Mouse (Mus musculus): ENCODE results near the gene Pskh1.

Gene Pskh1

DNA sequence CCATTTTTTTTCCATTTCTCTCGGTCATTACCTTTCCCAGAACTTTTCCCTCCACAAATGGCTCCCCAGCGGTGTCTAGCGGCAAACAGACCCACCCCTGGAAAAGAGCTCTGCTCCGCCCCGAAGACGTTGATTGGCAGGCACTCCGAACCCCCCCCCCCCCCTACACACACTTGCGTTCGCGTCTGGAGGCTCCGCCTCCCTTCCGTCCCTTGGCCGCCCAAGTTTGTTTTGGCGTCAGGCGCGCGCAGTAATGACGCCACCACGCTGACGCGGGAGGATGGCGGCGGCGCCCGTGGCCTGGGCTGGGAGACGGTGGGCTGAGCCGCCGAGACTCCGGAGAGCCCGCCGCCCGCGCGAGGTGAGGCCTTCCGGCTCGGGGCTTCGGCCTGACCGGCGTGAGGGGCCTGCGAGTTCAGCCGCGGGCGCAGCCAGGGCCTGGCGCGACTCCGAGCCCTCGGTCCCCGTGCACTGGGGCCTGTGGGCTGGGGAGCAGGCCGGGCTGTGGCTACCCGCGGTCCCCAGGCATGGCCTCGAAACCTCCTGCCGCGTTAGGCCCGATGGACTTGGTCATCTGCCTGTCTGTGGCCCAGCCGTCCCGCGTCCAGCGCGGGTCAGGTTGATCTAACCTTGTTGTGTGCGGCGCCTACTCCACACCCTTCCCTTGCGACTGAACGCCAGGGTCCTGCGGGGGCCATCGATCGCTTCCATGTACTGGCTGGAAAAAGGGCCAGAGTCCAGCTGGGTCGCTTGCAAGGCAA lies at the start of gene Pskh1:
Gene Pskh1 (plus strand): TSS at position 262 of the 761 bp plus-strand sequence.
- peak; percentile 88 for DNase-seq (ENCODE audit: low spot score)

DNA sequence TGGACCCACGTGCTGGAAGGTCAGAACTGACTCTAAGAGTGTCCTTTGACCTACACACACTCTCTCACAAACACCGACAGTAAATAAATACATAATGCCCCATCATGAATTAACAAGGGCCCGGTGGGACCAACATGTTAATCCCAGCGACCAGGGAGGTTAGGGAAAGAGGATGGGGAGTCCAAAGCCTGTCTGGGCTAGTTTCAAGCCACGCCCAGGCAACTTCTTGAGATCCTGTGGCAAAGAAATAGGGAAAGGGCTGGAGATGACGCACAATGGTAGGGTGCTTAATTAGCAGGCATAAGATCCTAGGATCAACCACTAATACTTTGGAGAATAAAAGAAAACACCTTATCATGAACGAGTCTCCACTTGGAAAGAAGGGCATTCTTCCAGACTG lies 49.6 kb upstream of the Pskh1 start:
- DNase-seq (ENCODE audit: low spot score), result no peak

DNA sequence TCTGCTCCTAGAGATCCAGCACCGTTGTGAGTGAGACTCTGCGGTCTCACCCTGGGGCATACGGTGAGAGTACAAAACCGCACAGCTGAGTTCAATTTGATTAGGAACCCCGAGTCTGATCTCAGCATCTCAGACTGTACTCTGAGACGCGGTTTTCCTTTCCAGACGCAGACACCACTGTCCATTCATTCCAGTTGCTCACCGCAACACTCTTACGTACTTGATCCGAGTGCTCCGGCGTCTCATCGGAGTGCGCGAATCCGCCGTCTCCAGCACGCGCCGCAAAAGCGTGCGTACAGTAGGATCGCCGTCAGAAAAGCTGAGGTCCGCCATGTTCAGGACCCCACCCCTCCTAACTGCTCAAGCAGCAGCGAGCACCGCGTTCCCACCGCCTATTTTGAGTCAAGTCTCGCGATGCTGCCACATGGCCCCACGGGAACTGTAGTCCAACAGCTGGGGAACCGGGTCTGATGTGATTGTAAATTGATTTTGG lies 48.5 kb upstream of the Pskh1 start:
- DNase-seq (ENCODE audit: low spot score), result peak; percentile 85

DNA sequence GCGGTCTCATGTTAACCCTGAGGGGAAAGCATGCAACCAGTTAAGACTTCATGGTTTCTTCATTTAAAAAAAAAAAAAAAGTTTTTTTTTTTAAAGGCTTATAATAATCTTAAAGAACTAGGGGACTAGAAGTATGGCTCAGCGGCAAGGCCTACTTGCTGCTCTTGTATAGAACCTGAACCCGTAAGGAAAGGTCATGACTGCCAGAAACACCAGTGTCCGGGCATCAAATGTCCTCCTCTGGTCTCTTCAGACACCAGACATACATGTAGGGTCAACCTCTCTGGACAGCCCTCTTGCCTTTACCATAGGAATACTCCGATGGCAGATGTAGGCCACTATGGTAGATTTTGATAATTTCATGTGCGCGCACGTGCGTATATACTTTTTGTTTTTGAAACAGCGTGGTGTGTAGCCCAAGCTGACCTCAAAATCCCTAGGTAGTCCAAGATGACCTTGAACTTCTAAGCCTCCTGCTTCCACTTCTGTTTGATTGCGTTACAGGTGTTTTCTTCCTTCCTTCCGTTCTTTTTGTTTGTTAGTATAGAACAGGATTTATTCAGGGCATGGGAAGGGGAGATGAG lies 48.0 kb upstream of the Pskh1 start:
- no peak for DNase-seq (ENCODE audit: low spot score)

DNA sequence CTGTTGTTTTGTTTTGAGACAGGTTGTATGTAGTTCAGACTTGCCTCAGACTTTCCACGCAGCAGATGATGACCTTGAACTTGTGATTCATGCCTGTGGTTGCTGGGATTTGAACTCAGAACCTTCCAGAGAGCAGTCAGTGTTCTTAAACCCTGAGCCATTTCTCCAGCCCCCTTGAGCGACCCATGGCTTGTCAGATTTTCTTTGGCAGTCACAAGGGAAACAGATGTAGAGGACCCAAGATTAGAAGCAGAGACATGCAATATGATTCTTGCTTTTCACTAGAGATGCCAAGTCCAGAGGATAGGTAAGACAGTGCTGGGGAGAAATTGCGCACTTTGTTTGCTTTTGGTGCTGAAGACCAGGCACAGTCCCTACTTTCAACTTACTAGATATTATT lies 47.1 kb upstream of the Pskh1 start, which contains the start of gene Cenpt:
Gene Cenpt (minus strand): TSS at position 101 of the 400 bp plus-strand sequence.
- no peak for DNase-seq (ENCODE audit: low spot score)

DNA sequence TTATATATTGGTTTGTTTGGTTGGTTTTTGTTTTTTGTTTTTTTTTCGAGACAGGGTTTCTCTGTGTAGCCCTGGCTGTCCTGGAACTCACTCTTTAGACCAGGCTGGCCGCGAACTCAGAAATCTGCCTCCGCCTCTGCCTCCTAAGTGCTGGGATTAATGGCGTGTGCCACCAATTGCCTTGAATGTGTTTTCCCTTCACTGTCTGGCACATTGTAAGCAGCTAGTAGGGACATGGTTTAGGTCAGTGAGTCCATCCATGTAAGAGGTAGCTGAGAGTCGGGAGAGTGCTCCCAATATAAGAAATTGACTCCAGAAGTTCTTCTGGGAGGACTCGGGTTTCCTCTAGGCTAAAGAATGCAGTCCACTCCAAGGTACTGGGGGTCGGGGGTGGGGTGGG lies 45.9 kb upstream of the Pskh1 start:
- DNase-seq (ENCODE audit: low spot score), result no peak

DNA sequence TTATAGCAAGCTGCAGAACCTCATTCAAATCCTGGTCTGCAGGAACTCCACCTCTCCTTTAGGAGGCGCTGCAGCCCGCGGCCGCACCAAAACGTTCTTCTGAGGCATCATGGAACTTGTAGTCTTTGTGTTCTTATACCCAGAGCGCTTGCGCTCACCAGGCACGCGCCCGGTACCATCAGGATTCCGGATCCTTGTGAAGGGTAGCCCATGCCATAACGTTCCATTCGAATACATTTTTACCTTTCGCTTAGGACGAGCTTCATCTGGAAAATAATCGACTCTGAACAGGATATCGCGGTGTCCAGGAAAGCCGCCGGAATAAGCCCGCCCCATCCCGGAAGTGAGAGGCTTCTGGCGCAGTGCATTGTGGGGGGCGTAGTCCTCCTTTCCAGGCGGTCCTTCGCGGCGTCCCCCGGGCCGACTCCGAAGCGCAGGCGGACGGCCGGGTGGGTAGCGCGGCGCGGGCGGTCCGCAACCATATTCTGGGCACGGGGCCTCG lies 45.5 kb upstream of the Pskh1 start, which contains the start of gene Thap11:
Gene Thap11 (plus strand): TSS at position 418 of the 502 bp plus-strand sequence.
- DNase-seq (ENCODE audit: low spot score), result peak; percentile 92

DNA sequence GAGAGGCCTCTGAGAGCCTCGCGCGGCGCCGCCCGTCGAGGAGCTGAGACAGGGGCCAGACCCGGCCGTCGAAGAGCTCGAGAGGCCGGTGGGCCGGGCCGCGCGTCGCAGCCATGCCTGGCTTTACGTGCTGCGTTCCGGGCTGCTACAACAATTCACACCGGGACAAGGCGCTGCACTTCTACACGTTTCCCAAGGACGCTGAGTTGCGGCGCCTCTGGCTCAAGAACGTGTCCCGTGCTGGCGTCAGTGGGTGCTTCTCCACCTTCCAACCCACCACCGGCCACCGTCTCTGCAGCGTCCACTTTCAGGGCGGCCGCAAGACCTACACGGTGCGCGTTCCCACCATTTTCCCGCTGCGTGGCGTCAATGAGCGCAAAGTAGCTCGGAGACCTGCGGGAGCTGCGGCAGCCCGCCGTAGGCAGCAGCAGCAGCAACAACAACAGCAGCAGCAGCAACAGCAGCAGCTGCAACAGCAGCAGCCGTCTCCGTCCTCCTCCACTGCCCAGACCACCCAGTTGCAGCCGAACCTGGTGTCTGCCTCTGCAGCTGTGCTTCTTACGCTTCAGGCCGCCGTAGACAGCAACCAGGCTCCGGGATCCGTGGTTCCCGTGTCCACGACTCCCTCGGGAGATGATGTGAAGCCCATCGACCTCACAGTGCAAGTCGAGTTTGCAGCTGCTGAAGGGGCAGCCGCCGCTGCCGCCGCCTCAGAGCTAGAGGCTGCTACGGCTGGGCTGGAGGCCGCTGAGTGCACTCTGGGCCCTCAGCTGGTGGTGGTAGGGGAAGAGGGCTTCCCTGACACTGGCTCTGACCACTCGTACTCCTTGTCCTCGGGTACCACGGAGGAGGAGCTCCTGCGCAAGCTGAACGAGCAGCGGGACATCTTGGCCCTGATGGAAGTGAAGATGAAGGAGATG lies 44.7 kb upstream of the Pskh1 start:
- no peak for DNase-seq (ENCODE audit: low spot score)

DNA sequence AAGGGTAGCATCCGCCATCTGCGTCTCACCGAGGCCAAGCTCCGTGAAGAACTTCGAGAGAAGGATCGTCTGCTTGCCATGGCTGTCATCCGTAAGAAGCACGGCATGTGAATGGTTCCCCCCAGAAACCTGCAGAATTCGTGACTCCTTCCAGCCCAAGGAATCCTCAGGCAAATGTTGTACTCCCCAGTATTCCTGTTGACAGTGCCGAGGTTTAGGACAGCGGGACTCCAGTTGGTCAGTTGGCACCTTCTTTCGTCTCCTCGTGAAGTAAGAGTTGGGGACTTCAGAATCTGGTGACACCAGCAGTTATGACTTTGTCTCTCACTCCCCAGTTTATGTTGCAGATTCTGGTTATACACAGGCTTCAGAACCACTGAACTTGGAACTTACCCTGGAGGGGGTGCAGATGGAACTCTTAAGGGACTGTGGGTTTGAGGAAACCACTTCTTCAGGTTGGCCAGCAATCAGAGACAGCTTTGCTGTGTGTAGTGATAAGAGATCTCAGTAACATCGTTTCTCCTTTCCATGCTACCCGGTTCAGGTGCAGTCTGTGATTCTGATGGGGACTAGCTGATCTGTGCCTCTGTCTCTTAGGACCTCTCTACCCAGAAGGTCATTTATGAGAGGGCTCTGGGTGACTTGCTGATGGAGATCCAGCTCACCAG lies 43.9 kb upstream of the Pskh1 start:
- DNase-seq (ENCODE audit: low spot score), result no peak

DNA sequence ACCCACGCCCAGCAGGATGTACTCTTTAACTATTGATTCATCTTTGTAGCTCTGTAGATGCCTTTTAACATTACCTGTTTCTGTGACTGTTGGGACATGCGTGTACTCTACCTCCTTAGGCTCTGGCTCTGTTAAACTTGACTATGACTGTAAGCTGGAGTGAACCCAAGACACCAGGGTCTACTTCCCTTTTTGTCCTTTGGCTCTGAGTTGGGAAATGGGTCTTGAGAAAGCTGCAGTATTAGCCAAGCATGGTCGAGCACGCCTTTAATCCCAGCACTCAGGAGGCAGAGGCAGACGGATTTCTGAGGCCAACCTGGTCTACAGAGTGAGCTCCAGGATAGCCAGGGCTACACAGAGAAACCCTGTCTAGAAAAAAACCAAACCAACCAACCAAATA lies 41.7 kb upstream of the Pskh1 start:
- DNase-seq (ENCODE audit: low spot score), result no peak

DNA sequence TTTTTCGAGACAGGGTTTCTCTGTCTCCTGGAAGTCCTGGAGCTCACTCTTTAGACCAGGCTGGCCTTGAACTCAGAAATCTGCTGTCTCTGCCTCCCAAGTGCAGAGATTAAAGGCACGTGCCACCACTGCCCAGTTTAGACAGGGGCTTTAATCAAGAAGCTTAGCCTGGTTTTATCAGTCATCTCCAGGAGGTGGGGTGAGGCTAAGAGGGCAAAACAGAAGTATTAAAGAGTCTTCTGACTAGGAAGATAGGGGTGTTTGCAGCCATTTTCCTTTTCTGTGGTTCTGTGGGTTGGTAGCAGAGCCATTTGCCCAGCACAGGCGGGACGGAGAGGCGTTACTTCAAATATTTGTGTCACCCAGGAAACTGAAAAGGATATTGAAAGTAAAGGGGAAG lies 40.9 kb upstream of the Pskh1 start:
- DNase-seq (ENCODE audit: low spot score), result peak; percentile 81

DNA sequence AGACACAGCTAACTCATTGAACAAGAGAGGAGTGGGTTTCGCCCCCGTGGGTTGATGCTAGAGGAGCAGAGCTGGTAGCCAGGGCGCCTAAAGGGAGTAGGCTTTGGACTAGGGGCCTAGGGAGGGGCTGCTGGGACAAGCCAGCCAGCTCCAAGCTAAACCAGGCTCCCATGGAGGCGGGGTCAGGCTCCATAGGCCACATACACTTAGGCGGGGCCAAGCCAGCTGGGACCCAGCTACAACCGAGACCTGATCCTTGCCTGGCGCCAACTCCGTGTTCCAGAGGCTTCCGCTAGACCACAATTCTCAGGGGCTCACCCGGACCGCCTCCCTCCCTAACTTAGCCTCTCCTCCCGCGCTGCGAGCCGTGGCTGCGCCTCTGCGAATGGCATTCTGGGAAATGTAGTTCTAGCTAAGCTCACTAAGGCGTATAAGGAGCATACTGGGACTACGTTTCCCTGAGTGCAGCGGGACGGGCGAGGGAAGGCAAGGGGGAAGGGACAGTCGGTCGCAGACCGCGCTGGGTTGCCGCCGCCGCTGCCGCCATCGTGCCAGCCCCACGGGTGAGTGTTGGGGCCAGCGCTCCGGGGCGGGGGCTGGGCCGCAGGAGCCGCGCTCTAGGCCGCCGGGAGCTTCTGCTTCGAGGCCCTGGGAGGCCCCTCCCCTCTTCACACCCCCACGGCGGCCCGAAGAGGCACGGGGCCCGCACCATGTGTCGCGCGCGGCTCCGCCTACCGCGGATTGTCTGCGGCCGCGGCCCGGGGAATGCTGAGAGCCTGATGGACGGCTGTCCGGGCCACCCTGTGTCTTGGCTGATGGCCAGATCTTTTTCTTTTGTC lies 39.9 kb upstream of the Pskh1 start, which contains the start of gene Nutf2:
Gene Nutf2 (plus strand): TSS at position 438 of the 839 bp plus-strand sequence.
- peak; percentile 96 for DNase-seq (ENCODE audit: low spot score)

DNA sequence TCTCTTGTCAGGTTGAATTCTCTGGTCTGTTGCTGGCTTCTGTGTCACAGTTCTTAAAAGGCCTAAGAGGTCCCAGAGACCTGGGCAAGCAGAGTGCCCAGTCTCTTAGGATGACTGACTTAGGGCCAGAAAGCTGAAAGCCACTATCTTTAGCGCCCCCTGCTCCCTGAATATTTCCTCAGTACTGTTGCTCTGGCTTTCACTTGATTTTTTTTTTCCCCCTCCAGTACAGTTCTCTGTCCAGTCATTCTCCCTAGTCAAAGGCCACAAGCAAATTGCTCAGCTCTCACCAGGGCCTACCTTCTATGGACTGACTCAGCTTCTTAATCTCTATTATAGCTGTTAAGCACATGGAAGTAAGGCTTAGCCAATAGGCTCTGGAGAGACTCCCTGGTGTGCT lies 38.3 kb upstream of the Pskh1 start:
- DNase-seq (ENCODE audit: low spot score), result no peak

DNA sequence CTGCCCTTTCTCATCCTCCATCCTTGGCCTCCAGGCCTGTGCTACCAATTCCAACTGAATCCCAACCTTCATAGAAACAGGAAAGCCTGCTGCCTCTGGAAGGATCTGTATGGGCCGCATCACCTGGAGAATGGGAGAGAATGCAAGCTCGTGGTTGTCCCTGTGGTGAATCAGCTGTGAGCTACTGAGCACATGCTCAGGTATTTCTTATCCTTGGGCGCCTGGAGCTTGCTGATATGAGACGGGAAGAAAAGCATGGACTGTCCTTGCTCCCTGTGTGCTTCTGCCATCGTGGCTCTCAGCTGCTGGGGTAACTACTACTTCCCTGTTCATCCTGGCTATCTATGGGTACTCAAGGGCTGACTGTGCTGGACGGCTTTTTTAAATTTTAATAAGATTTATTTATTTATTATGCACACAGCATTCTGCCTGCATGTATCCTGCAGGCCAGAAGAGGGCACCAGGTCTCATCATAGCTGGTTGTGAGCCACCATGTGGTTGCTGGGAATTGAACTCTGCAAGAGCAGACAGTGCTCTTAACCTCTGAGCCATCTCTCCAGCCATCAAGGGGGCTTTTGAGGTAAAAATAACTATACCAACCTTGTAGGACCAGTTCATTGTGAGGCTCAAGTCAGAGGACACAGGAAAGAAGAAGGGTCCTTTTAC lies 33.7 kb upstream of the Pskh1 start:
- no peak for DNase-seq (ENCODE audit: low spot score)

DNA sequence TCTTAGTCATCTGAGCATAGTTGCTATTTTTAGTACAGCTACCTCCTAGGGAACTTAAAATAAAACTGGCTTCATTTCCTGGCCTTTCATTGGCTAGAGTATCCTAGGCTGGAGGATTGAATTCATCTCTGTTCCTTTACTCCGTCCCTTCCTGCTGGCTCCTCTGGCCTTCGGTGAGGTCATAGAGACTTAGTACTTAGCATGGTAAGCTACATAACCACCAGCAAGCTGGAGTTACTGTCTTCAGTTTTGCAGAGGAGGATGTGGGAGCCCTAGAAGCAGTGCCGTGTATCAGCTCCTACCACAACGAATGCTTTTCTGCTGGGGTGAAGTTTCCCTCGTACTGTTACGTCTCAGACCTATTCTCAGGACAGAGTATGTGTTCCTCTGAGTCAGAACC lies 25.9 kb upstream of the Pskh1 start:
- DNase-seq (ENCODE audit: low spot score), result no peak

DNA sequence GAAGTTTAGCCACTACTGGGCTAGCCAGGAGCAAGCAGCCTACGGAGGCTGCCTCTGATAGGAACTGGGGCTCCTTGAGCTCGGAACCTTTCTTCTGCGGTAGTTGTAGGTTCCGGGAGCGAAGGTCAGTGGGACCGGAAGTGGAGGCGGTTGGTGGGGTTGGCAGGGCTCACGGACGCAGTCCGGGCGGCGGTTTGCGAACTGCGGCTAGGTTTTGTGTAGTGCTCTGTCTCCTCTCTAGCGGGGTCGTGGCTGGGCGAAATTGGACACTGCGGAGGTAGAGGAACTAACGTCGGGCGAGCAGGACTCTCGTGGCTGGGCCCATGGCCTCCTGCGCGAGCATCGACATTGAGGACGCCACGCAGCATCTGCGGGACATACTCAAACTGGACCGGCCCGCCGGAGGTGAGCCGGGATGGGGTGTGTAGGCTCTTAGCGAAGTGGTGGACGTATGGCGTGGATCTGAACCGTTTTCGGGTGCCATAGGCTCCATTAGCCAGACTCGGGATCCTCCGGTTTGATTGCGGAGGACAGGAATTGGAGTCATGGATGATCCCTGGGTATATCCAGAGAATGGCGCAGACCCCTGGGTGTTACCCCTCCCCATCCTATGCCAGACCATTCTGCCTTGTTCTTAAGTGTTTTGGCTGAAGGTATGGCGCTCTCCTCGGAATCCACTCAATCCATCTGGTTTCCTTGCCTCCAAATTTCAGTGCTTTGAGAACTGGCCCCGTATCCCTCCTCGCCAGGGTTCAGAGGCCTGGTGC lies 19.3 kb upstream of the Pskh1 start, which contains the start of gene Edc4:
Gene Edc4 (plus strand): TSS at position 128 of the 767 bp plus-strand sequence.
- DNase-seq (ENCODE audit: low spot score), result peak; percentile 87

DNA sequence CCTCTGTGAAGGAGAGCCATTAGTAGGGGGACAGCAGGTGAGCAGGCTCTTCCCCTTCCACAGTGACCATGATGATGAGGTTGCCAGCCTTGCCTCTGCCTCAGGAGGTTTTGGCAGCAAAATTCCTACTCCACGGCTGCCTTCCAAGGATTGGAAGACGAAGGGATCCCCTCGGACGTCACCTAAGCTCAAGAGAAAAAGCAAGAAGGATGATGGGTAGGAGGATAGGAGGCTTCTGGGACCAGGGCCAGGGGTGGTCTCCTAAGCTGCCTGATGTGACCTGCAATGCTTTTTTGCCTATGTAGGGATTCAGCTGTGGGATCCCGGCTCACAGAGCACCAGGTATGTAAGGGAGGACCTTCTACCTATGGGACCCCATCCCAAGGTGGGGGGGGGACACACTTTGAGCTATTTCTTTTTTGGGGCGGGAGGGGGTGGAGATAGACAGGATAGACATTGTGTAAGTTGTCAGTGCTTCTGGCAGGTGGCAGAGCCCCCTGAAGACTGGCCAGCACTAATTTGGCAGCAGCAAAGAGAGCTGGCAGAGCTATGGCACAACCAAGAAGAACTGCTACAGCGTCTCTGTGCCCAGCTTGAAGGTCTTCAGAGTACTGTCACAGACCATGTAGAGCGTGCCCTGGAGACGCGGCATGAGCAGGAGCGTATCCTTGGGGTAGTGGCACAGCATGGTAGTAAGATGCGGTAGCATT lies 10.3 kb upstream of the Pskh1 start:
- no peak for DNase-seq (ENCODE audit: low spot score)

DNA sequence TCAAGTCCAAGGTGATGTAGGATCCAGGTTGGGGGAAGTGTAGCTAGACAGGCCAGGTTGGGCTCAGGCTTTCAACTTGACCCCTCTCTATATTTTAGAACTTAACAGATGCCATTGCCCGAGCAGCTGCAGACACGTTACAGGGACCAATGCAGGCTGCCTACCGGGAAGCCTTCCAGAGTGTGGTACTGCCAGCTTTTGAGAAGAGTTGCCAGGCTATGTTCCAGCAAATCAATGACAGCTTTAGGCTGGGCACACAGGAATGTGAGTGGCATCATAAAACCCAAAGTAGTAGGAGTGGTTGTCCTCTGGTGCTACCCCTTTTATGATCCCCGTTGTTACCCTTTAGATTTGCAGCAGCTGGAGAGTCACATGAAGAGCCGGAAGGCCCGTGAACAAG lies 9.4 kb upstream of the Pskh1 start:
- no peak for DNase-seq (ENCODE audit: low spot score)

DNA sequence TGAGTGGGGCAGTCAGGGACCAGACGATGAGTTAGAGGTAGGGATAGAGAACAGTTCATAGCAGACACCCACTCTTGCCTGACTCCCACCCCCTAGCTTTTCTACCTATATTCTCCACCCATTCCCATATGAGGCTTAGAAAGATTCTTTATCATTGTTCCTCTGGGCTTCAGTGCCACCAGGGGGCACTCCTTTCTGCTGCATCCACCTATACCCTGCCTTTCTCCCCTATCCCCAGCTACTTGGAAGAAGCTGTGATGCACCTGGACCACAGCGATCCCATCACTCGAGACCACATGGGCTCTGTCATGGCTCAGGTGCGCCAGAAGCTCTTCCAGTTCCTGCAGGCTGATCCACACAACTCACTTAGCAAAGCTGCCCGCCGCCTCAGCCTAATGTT lies 7.8 kb upstream of the Pskh1 start:
- DNase-seq (ENCODE audit: low spot score), result no peak
